Mouse (Mus musculus) right cerebral cortex, postnatal 36 days (tissue): ENCODE results near the gene Adgrg7.

ENCODE experiments used
- DNase-seq, 2 experiments: peaks; one replicate each; pipeline ENCODE4 v3.0.0; 2022; ENCODE audit warnings: low spot score in 2 of 2, mixed read lengths in 1 of 2

Gene Adgrg7

GRCm38 (mm10) chr16:56710071-56710470, 85.6 kb downstream of the Adgrg7 start:
- no peak for DNase-seq

DNA sequence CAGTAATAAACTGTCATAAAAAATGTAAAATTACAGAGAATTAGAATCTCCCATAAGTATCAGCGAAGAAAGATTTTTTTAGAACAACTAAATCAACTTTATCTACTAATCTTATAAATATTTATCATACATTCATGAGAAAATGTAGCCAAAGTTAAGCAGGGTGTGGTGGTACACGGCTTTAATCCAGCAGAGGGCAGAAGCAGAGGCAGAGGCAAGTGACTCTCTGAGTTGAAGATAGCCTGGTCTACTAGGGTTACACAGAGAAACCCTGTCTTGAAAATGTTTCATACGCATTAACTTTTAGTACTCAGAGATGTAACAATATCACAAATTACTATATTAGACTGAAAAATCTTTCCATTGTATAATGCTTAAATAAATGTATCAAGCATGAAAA, 89.9 kb downstream of the Adgrg7 start:
- DNase-seq, result no peak

DNA sequence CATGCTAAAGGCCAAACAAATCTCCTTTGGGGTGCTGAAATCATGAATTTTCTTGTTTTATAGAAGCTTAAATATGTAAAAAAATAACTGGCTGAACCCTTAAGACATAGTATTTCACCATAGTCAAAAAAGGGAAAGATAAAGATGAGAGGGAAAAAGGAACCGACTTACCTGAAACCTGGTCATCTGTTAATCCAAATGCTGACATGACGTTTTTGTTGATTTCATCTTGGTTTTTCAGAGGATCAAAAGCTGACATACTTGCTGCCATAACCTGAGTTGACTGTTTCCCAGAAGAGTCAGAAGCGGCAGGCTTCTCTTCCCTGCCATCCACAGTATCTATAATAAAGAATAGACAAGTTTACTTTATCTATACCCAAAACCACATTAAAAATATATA, 94.8 kb downstream of the Adgrg7 start:
- no peak for DNase-seq

DNA sequence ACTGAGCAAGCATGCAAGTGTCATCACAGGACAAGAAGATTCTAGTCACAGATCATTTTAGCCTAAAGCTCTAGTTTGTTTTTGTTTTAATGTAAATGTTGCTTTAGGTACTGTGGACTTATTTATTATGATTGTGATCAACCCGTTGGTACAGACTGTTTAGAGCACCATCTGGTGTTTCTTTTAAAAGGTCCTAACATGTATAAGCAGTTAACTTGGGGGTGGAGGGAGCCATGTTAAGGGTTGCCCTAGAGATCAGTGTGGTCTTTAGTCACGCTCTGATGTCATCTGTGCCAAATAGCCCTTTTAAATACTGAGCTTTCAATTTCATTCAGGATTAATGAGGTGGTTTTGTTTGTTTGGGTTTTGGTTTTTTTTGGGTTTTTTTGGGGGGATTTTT, 99.2 kb downstream of the Adgrg7 start:
- no peak for DNase-seq

GRCm38 (mm10) chr16:56690715-56691114, 104.9 kb downstream of the Adgrg7 start:
- DNase-seq, result no peak

GRCm38 (mm10) chr16:56686747-56687146, 108.9 kb downstream of the Adgrg7 start:
- no peak for DNase-seq

- no peak for DNase-seq
Observed at GRCm38 (mm10) chr16:56681010-56681645, 114.5 kb downstream of the Adgrg7 start.

- DNase-seq, result peak in 1 of 2 experiments; percentile 25
Observed at GRCm38 (mm10) chr16:56677146-56677545, 118.5 kb downstream of the Adgrg7 start.
